Mouse (Mus musculus) splenic B cell, adult 2 months (primary cell): ENCODE results near the gene Wfs1.

Source experiments
- DNase-seq: peaks from one replicate; pipeline ENCODE4 v3.0.0-alpha.2; 2011; ENCODE audit warnings: low read depth, low spot score
- H3K27me3 ChIP-seq: 2 replicates; pipeline ENCODE4 v1.6.1; 2012; ENCODE audit warnings: mild to moderate bottlenecking, low read length, moderate library complexity, mixed read lengths; ENCODE audit not compliant: control insufficient read depth, poor library complexity, insufficient read depth, severe bottlenecking
- H3K36me3 ChIP-seq: 2 replicates; pipeline ENCODE4 v1.6.1; 2012; ENCODE audit warnings: mild to moderate bottlenecking, low read length, moderate library complexity, mixed read lengths; ENCODE audit not compliant: control insufficient read depth, poor library complexity, insufficient read depth, severe bottlenecking

The Wfs1 gene

GRCm38 (mm10) chr5:37001002-37001401 lies 12.0 kb upstream of the Wfs1 start:
- DNase-seq, result no peak
- Histone ChIP-seq H3K27me3 (no peaks in the 10 kb centered on the region), H3K36me3 (no peaks in the 10 kb centered on the region)

- no peak for DNase-seq
- no peaks in the 10 kb centered on the region for H3K27me3 ChIP-seq
- no peaks in the 10 kb centered on the region for H3K36me3 ChIP-seq
These were observed 9.0 kb upstream of the Wfs1 start for GRCm38 (mm10) chr5:36997996-36998395.

- no peaks in the 10 kb centered on the region for H3K36me3 ChIP-seq
- no peak for DNase-seq
These were observed 7.4 kb upstream of the Wfs1 start for GRCm38 (mm10) chr5:36996410-36996809.

GRCm38 (mm10) chr5:36990631-36991350 lies 1.8 kb upstream of the Wfs1 start:
- Histone ChIP-seq H3K36me3 (no peaks in the 10 kb centered on the region), H3K27me3 (no peaks in the 10 kb centered on the region)
- DNase-seq, result no peak

More at GRCm38 (mm10) chr5:36996410-36996809, 7.4 kb upstream of the Wfs1 start:
- H3K27me3 ChIP-seq, result no peaks in the 10 kb centered on the region

- Histone ChIP-seq H3K27me3 (no peaks in the 10 kb centered on the region), H3K36me3 (no peaks in the 10 kb centered on the region)
- DNase-seq, result no peak
These were observed 1.2 kb upstream of the Wfs1 start for GRCm38 (mm10) chr5:36990196-36990595.

GRCm38 (mm10) chr5:36989625-36989977 lies 596 bp upstream of the Wfs1 start:
- DNase-seq, result peak; percentile 51
- Histone ChIP-seq H3K27me3 (no peaks in the 10 kb centered on the region), H3K36me3 (no peaks in the 10 kb centered on the region)

GRCm38 (mm10) chr5:36988124-36988780 lies 753 bp downstream of the Wfs1 start:
- no peaks in the 10 kb centered on the region for H3K27me3 ChIP-seq
- H3K36me3 ChIP-seq, result no peaks in the 10 kb centered on the region
- DNase-seq, result no peak

GRCm38 (mm10) chr5:36986617-36987016 lies 2.4 kb downstream of the Wfs1 start:
- DNase-seq, result no peak
- Histone ChIP-seq H3K27me3 (no peaks in the 10 kb centered on the region), H3K36me3 (no peaks in the 10 kb centered on the region)

- H3K27me3 ChIP-seq, result no peaks in the 10 kb centered on the region
- H3K36me3 ChIP-seq, result no peaks in the 10 kb centered on the region
- DNase-seq, result no peak
These were observed 6.7 kb downstream of the Wfs1 start for GRCm38 (mm10) chr5:36982271-36982670.

- Histone ChIP-seq H3K27me3 (no peaks in the 10 kb centered on the region), H3K36me3 (no peaks in the 10 kb centered on the region)
- peak; percentile 42 for DNase-seq
These were observed 9.4 kb downstream of the Wfs1 start for GRCm38 (mm10) chr5:36979631-36980030.

GRCm38 (mm10) chr5:36979001-36979400 lies 10.0 kb downstream of the Wfs1 start:
- no peaks in the 10 kb centered on the region for H3K36me3 ChIP-seq
- DNase-seq, result no peak
- H3K27me3 ChIP-seq, result no peaks in the 10 kb centered on the region

- DNase-seq, result no peak
- H3K36me3 ChIP-seq, result peaks cover 2% of the 10 kb centered on the region; the same call in 1 of the 2 replicates
These were observed 11.2 kb downstream of the Wfs1 start for GRCm38 (mm10) chr5:36977809-36978208.

GRCm38 (mm10) chr5:36975336-36975735 lies 13.7 kb downstream of the Wfs1 start:
- peaks cover 2% of the 10 kb centered on the region; the same call in 1 of the 2 replicates for H3K36me3 ChIP-seq
- H3K27me3 ChIP-seq, result no peaks in the 10 kb centered on the region
- no peak for DNase-seq

More at GRCm38 (mm10) chr5:36977809-36978208, 11.2 kb downstream of the Wfs1 start:
- H3K27me3 ChIP-seq, result no peaks in the 10 kb centered on the region

GRCm38 (mm10) chr5:36971587-36971986 lies 17.4 kb downstream of the Wfs1 start:
- no peak for DNase-seq
- peaks cover 2% of the 10 kb centered on the region; the same call in 1 of the 2 replicates for H3K36me3 ChIP-seq
- H3K27me3 ChIP-seq, result no peaks in the 10 kb centered on the region

- Histone ChIP-seq H3K36me3 (no peaks in the 10 kb centered on the region), H3K27me3 (no peaks in the 10 kb centered on the region)
- DNase-seq, result no peak
These were observed 28.5 kb downstream of the Wfs1 start for GRCm38 (mm10) chr5:36960501-36960900.
